Mouse (Mus musculus) midbrain, embryonic 12.5 days (tissue): ENCODE measurements at regions not wholly inside any gene's neighbourhood (a gene's known extent, or its start where the extent isn't known, plus 50 kb on each side); places are given as distances from the start of the nearest gene placed in this dataset.

ENCODE experiments used
- ATAC-seq: fragments of 200-750 bp; cut with Nextera tagmentation; 2 replicates; pipeline ENCODE4 v1.8.0; 2017; ENCODE audit warnings: low read depth, moderate TSS enrichment, moderate library complexity; ENCODE audit not compliant: low FRiP score
- H3K27ac ChIP-seq: fragments of 300-500 bp; sonication (generic); replicated peaks from 2 replicates; pipeline ENCODE4 v1.5.1; 2016; ENCODE audit warnings: mild to moderate bottlenecking
- H3K27me3 ChIP-seq: fragments of 300-500 bp; sonication (generic); 2 replicates; pipeline ENCODE4 v1.6.1; 2016; ENCODE audit warnings: mild to moderate bottlenecking
- H3K36me3 ChIP-seq: fragments of 300-500 bp; sonication (generic); 2 replicates; pipeline ENCODE4 v1.6.1; 2016
- H3K4me1 ChIP-seq: fragments of 300-500 bp; sonication (generic); 2 replicates; pipeline ENCODE4 v1.6.1; 2016
- H3K4me2 ChIP-seq: fragments of 300-500 bp; sonication (generic); replicated peaks from 2 replicates; pipeline ENCODE4 v1.6.1; 2016; ENCODE audit warnings: mild to moderate bottlenecking, moderate library complexity
- H3K4me3 ChIP-seq: fragments of 300-500 bp; sonication (generic); 2 replicates; pipeline ENCODE4 v1.5.1; 2016; ENCODE audit warnings: mild to moderate bottlenecking
- H3K9ac ChIP-seq: fragments of 300-500 bp; sonication (generic); replicated peaks from 2 replicates; pipeline ENCODE4 v1.6.1; 2016; ENCODE audit warnings: mild to moderate bottlenecking, moderate library complexity
- H3K9me3 ChIP-seq: fragments of 300-500 bp; sonication (generic); 2 replicates; pipeline ENCODE4 v1.6.1; 2016; ENCODE audit warnings: mild to moderate bottlenecking
- WGBS: fragments of 180-500 bp; shearing (Covaris S2); methylation state at CpG from one replicate; pipeline ENCODE4 v1.1.7; 2016; 5-methylcytosine and 5-hydroxymethylcytosine counted together

GRCm38 (mm10) chr17:79798361-79798760 lies 83.5 kb upstream of the Cyp1b1 start:
- H3K9me3 ChIP-seq, result no peaks in the 10 kb centered on the region

GRCm38 (mm10) chr17:79790166-79790565 lies 75.3 kb upstream of the Cyp1b1 start:
- H3K4me1 ChIP-seq, result no peaks in the 10 kb centered on the region
- H3K27ac ChIP-seq, result no peak overlapping the region
- H3K9ac ChIP-seq, result no peak overlapping the region
- no peak for ATAC-seq
- H3K27me3 ChIP-seq, result no peaks in the 10 kb centered on the region
- no peak overlapping the region for H3K4me2 ChIP-seq
- no peaks in the 10 kb centered on the region for H3K9me3 ChIP-seq
- H3K4me3 ChIP-seq, result no peak overlapping the region
- WGBS, result 84% methylated on average over 7 of the region's 7 CpGs
- no peaks in the 10 kb centered on the region for H3K36me3 ChIP-seq

More at GRCm38 (mm10) chr17:79798361-79798760, 83.5 kb upstream of the Cyp1b1 start:
- Histone ChIP-seq H3K36me3 (no peaks in the 10 kb centered on the region), H3K4me2 (no peak overlapping the region), H3K9ac (no peak overlapping the region), H3K27me3 (no peaks in the 10 kb centered on the region), H3K4me3 (no peak overlapping the region), H3K4me1 (no peaks in the 10 kb centered on the region), H3K27ac (no peak overlapping the region)
- WGBS, result 94% methylated on average over 6 of the region's 6 CpGs
- ATAC-seq, result no peak

GRCm38 (mm10) chr17:79787201-79787600 lies 72.3 kb upstream of the Cyp1b1 start:
- no peak overlapping the region for H3K9ac ChIP-seq
- WGBS, result 82% methylated on average over 2 of the region's 2 CpGs
- no peak for ATAC-seq
- H3K36me3 ChIP-seq, result no peaks in the 10 kb centered on the region
- no peak overlapping the region for H3K4me3 ChIP-seq
- no peaks in the 10 kb centered on the region for H3K4me1 ChIP-seq
- no peaks in the 10 kb centered on the region for H3K27me3 ChIP-seq
- H3K9me3 ChIP-seq, result no peaks in the 10 kb centered on the region
- no peak overlapping the region for H3K27ac ChIP-seq
- no peak overlapping the region for H3K4me2 ChIP-seq

GRCm38 (mm10) chr17:79786691-79787090 lies 71.8 kb upstream of the Cyp1b1 start:
- H3K9me3 ChIP-seq, result no peaks in the 10 kb centered on the region
- H3K27ac ChIP-seq, result no peak overlapping the region
- H3K9ac ChIP-seq, result no peak overlapping the region
- no peaks in the 10 kb centered on the region for H3K27me3 ChIP-seq
- WGBS, result 90% methylated on average over 5 of the region's 5 CpGs
- H3K4me3 ChIP-seq, result no peak overlapping the region
- H3K36me3 ChIP-seq, result no peaks in the 10 kb centered on the region
- no peak for ATAC-seq
- no peaks in the 10 kb centered on the region for H3K4me1 ChIP-seq
- H3K4me2 ChIP-seq, result no peak overlapping the region

- H3K4me1 ChIP-seq, result no peaks in the 10 kb centered on the region
- H3K36me3 ChIP-seq, result no peaks in the 10 kb centered on the region
- H3K4me2 ChIP-seq, result no peak overlapping the region
- 96% methylated on average over 5 of the region's 5 CpGs for WGBS
- no peak overlapping the region for H3K27ac ChIP-seq
- H3K9me3 ChIP-seq, result no peaks in the 10 kb centered on the region
- ATAC-seq, result no peak
- no peak overlapping the region for H3K9ac ChIP-seq
- no peaks in the 10 kb centered on the region for H3K27me3 ChIP-seq
- no peak overlapping the region for H3K4me3 ChIP-seq
These were observed 71.4 kb upstream of the Cyp1b1 start for GRCm38 (mm10) chr17:79786270-79786669.

- H3K36me3 ChIP-seq, result no peaks in the 10 kb centered on the region
- H3K4me1 ChIP-seq, result no peaks in the 10 kb centered on the region
- H3K9me3 ChIP-seq, result peaks cover 7% of the 10 kb centered on the region; the same call in 1 of the 2 replicates
- WGBS, result 90% methylated on average over 6 of the region's 6 CpGs
- H3K4me2 ChIP-seq, result no peak overlapping the region
- H3K4me3 ChIP-seq, result no peak overlapping the region
- H3K27ac ChIP-seq, result no peak overlapping the region
- H3K9ac ChIP-seq, result no peak overlapping the region
- ATAC-seq, result no peak
- H3K27me3 ChIP-seq, result no peaks in the 10 kb centered on the region
These were observed 69.5 kb upstream of the Cyp1b1 start for GRCm38 (mm10) chr17:79784256-79784870.

- H3K36me3 ChIP-seq, result no peaks in the 10 kb centered on the region
- 86% methylated on average over 13 of the region's 13 CpGs for WGBS
- H3K27me3 ChIP-seq, result no peaks in the 10 kb centered on the region
- no peak overlapping the region for H3K27ac ChIP-seq
- no peaks in the 10 kb centered on the region for H3K4me1 ChIP-seq
- no peak for ATAC-seq
- no peak overlapping the region for H3K4me3 ChIP-seq
- no peak overlapping the region for H3K4me2 ChIP-seq
- peaks cover 7% of the 10 kb centered on the region; the same call in 1 of the 2 replicates for H3K9me3 ChIP-seq
- H3K9ac ChIP-seq, result no peak overlapping the region
These were observed 67.1 kb upstream of the Cyp1b1 start for GRCm38 (mm10) chr17:79781733-79782663.

- Histone ChIP-seq H3K9ac (no peak overlapping the region), H3K4me3 (no peak overlapping the region), H3K4me1 (no peaks in the 10 kb centered on the region), H3K27me3 (no peaks in the 10 kb centered on the region), H3K4me2 (no peak overlapping the region), H3K27ac (no peak overlapping the region), H3K36me3 (no peaks in the 10 kb centered on the region), H3K9me3 (peaks cover 7% of the 10 kb centered on the region; the same call in 1 of the 2 replicates)
- 94% methylated on average over 2 of the region's 2 CpGs for WGBS
- no peak for ATAC-seq
These were observed 66.4 kb upstream of the Cyp1b1 start for GRCm38 (mm10) chr17:79781262-79781661.

GRCm38 (mm10) chr17:79777874-79778395 lies 63.1 kb upstream of the Cyp1b1 start:
- peaks cover 7% of the 10 kb centered on the region; the same call in 1 of the 2 replicates for H3K9me3 ChIP-seq
- H3K27ac ChIP-seq, result no peak overlapping the region
- H3K4me1 ChIP-seq, result no peaks in the 10 kb centered on the region
- no peak overlapping the region for H3K9ac ChIP-seq
- no peak for ATAC-seq
- no peak overlapping the region for H3K4me3 ChIP-seq
- no peaks in the 10 kb centered on the region for H3K27me3 ChIP-seq
- WGBS, result 82% methylated on average over 8 of the region's 8 CpGs
- H3K36me3 ChIP-seq, result no peaks in the 10 kb centered on the region
- H3K4me2 ChIP-seq, result no peak overlapping the region

- peaks cover 7% of the 10 kb centered on the region; the same call in 1 of the 2 replicates for H3K9me3 ChIP-seq
- H3K4me3 ChIP-seq, result no peak overlapping the region
- no peaks in the 10 kb centered on the region for H3K36me3 ChIP-seq
- WGBS, result 82% methylated on average over 4 of the region's 4 CpGs
- no peak overlapping the region for H3K9ac ChIP-seq
- H3K27me3 ChIP-seq, result no peaks in the 10 kb centered on the region
- peaks cover 6% of the 10 kb centered on the region; the same call in 1 of the 2 replicates for H3K4me1 ChIP-seq
- no peak for ATAC-seq
- no peak overlapping the region for H3K27ac ChIP-seq
- H3K4me2 ChIP-seq, result no peak overlapping the region
These were observed 61.3 kb upstream of the Cyp1b1 start for GRCm38 (mm10) chr17:79776177-79776576.

- no peak overlapping the region for H3K27ac ChIP-seq
- no peaks in the 10 kb centered on the region for H3K36me3 ChIP-seq
- no peak for ATAC-seq
- no peaks in the 10 kb centered on the region for H3K9me3 ChIP-seq
- no peak overlapping the region for H3K4me2 ChIP-seq
- H3K4me1 ChIP-seq, result peaks cover 6% of the 10 kb centered on the region; the same call in 1 of the 2 replicates
- no peak overlapping the region for H3K9ac ChIP-seq
- no peak overlapping the region for H3K4me3 ChIP-seq
- no peaks in the 10 kb centered on the region for H3K27me3 ChIP-seq
- 66% methylated on average over 6 of the region's 6 CpGs for WGBS
These were observed 60.4 kb upstream of the Cyp1b1 start for GRCm38 (mm10) chr17:79775216-79775615.

GRCm38 (mm10) chr17:79774291-79774690 lies 59.4 kb upstream of the Cyp1b1 start:
- H3K27me3 ChIP-seq, result no peaks in the 10 kb centered on the region
- H3K4me3 ChIP-seq, result no peak overlapping the region
- H3K36me3 ChIP-seq, result no peaks in the 10 kb centered on the region
- H3K4me2 ChIP-seq, result no peak overlapping the region
- no peaks in the 10 kb centered on the region for H3K9me3 ChIP-seq
- H3K27ac ChIP-seq, result no peak overlapping the region
- H3K9ac ChIP-seq, result no peak overlapping the region
- 68% methylated on average over 1 of the region's 1 CpGs for WGBS
- H3K4me1 ChIP-seq, result peaks cover 6% of the 10 kb centered on the region; the same call in 1 of the 2 replicates
- ATAC-seq, result no peak
